Mouse (Mus musculus) embryonic stem cell, embryonic (primary cell): ENCODE results near the gene Snx3.

Experiments used
- CTCF ChIA-PET, 4 experiments: fragments of 300-600 bp in 2 of 4; fragments of 350-600 bp in 2 of 4; sonication (Branson Sonifier 250); formaldehyde crosslinking; loops; one replicate each; lab custom pipeline; 2022; ENCODE audit warnings: inconsistent platforms in 2 of 4; lab: Charles Lee
- POLR2A ChIA-PET, 4 experiments: fragments of 300-600 bp in 2 of 4; fragments of 350-600 bp in 2 of 4; sonication (Branson Sonifier 250); formaldehyde crosslinking; loops; one replicate each; lab custom pipeline; 2022; ENCODE audit warnings: antibody characterized with exemption in 4 of 4, inconsistent platforms in 1 of 4; lab: Charles Lee

Gene Snx3

DNA sequence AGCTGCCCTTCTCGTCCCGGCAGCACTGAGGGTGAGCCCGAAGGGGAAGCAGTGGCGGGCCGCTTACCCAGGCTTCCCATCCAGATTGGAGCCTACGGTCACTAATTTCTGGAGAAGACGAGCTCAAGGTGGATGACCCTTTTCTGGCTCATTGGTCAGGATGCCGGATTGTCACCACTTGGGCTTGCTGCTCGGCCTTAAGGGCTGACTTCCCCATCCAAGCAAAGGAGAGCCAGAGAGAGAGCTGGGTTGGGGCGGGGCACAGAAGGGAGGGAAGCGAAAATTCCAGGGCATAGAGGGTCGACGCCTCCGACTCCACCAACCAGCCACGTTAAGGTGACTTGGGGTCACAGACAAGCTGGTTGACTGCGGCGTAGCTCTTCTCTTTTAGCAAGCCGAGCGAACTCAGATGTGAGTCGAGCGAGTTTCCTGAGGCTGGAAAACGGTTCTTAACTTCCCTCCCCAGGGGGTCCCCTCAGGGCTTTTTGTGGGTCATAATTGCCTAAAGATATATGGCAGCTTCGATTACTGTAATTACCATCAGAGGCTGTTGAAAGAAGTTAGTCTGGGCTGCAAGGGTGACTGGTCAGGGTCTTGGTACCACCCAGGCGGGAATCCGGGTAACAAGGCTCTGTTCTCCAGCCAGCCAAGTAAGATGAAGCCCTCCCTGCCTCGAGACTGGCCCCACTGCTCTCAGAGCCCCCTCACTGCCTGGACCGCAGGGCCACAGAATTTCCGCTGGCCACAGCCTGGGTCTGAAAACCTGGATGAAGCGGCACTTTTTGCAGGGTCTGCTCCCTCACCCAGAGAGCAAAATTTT is 78.5 kb downstream of the Snx3 start:
- POLR2A ChIA-PET = interaction anchor here (0.6 to 4.7 kb wide), 18 partner anchors 10 to 195 kb away, joined by 3 to 26 read pairs (median 4); partner anchors contain the start of gene Snx3 (in 1 of the 4)
- CTCF ChIA-PET = interaction anchor here (0.6 to 1.8 kb wide), 6 partner anchors 24 to 71 kb away, joined by 3 to 10 read pairs (median 4); no protein-coding TSS in a partner anchor

GRCm38 (mm10) chr10:42580951-42581277 is 79.1 kb downstream of the Snx3 start:
- ChIA-PET POLR2A (interaction anchor here in 3 of 4 experiments (0.6 to 4.7 kb wide), 10 partner anchors 10 to 196 kb away, joined by 3 to 26 read pairs (median 4); no protein-coding TSS in a partner anchor), CTCF (interaction anchor here in 3 of 4 experiments (0.7 to 1.1 kb wide), 3 partner anchors 11 to 71 kb away, joined by 3 to 5 read pairs (median 4); no protein-coding TSS in a partner anchor)

DNA sequence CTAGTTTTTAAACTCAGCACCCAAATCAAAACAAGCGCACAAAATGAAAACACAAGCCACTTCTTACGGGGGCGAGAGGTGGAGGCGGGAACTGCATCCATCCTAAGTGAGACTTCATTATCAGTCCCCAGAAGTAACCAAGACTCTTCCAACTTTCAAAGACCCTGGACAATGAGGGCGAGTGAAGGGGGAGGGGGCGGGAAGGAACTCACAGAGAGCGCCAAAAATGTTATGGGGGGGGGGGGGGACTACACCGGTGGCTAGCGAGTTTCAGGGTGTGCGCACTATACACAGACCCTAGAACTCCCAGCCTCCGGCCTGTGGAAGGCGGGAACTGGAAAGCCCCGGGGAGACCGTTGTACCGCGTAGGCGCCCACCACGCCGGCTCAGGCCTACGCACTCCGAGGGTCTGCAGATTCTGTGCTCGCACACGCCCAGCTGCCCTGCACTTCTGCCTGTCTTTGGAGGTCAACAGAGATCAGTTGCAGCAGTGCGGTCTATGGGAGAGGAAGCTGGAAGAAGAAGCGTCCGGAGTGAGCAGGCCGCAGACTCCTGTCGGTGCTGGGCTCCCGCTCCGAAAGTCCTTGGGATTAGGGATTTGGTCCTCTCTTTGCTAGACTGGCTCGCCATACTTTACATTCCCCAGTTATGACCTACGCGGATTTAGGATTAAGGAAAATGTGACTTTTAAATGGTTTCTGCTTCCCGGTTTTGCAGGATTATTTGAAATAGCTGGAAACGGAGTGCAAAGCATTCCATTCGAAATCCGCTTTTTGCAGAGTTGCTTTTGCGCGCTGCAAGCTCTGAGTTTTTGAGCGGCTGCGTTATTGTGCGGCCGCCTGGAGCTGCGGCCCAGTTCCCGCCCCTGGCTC is 80.1 kb downstream of the Snx3 start:
- ChIA-PET POLR2A (interaction anchor here in 3 of 4 experiments (0.6 to 4.7 kb wide), 7 partner anchors 10 to 236 kb away, joined by 3 to 26 read pairs (median 3); no protein-coding TSS in a partner anchor), CTCF (interaction anchor here in 2 of 4 experiments (0.6 to 0.7 kb wide), 2 partner anchors 10 to 274 kb away, joined by 5 to 11 read pairs; no protein-coding TSS in a partner anchor)

- ChIA-PET CTCF (interaction anchor here in 1 of 4 experiments (0.6 to 0.7 kb wide), 2 partner anchors 275 to 295 kb away, joined by 3 to 11 read pairs; no protein-coding TSS in a partner anchor), POLR2A (interaction anchor here in 3 of 4 experiments (0.6 to 2.6 kb wide), 9 partner anchors 9 to 237 kb away, joined by 3 to 19 read pairs (median 3); no protein-coding TSS in a partner anchor)
Observed at GRCm38 (mm10) chr10:42582566-42583110, 80.8 kb downstream of the Snx3 start.

GRCm38 (mm10) chr10:42583157-42583872 is 81.5 kb downstream of the Snx3 start, which contains the start of the genes Nr2e1 and Ostm1:
Gene Nr2e1, minus strand, starts transcription at chr10:42583632.
Gene Ostm1, plus strand, starts transcription at chr10:42583822.
- ChIA-PET POLR2A (interaction anchor here (0.5 to 2.6 kb wide), 18 partner anchors 8 to 160 kb away, joined by 3 to 19 read pairs (median 3); partner anchors contain the start of gene Snx3 (in 2 of the 4)), CTCF (interaction anchor here in 3 of 4 experiments (0.6 to 1.4 kb wide), 4 partner anchors 9 to 295 kb away, joined by 3 to 4 read pairs (median 4); no protein-coding TSS in a partner anchor)

DNA sequence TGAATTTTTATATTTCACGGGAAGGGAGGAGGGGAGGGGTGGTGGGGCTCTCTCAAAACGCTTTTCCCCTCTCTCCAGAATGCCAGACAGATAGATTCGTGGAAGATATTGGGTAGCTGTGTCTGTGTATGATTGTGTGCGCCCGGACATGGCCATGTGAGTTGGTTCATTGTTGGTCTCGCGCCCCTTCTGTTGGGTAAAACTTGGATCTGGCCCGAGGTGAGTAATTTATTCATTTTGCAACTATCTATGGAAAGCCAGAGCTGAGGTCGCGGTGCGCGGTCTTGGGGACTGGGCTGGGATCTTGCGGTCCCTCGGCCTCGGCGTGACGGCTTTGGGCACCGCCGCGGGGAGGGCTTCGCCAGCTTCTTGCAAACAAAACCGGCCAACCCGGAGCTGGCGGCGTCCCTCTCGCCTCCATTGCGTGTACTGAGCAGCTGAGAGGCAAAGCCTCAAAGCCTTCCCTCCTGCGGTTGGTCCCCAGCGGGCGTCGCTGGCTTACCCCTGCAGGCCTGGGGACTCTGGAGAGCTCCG is 82.1 kb downstream of the Snx3 start:
- CTCF ChIA-PET = interaction anchor here in 3 of 4 experiments (0.5 to 1.4 kb wide), 7 partner anchors 10 to 1149 kb away, joined by 3 to 12 read pairs (median 3); no protein-coding TSS in a partner anchor

GRCm38 (mm10) chr10:42584436-42584983 is 82.7 kb downstream of the Snx3 start:
- CTCF ChIA-PET = interaction anchor here in 3 of 4 experiments (0.5 to 1.4 kb wide), 6 partner anchors 12 to 1149 kb away, joined by 3 to 12 read pairs (median 3); no protein-coding TSS in a partner anchor
- POLR2A ChIA-PET = interaction anchor here in 3 of 4 experiments (0.5 to 2.6 kb wide), 18 partner anchors 10 to 1065 kb away, joined by 3 to 19 read pairs (median 3); partner anchors contain the start of genes Cd164 (in 1 of the 3) and Snx3 (in 1 of the 3)

More for the DNA sequence above, 82.1 kb downstream of the Snx3 start:
- POLR2A ChIA-PET = interaction anchor here (0.5 to 2.6 kb wide), 25 partner anchors 9 to 1065 kb away, joined by 3 to 19 read pairs (median 3); partner anchors contain the start of genes Snx3 (in 2 of the 4) and Cd164 (in 1 of the 4)
